Mouse (Mus musculus): ENCODE measurements around the gene Themis2.

GRCm38 (mm10) chr4:132805146-132805545 is 9.0 kb upstream of the Themis2 start:
- TF ChIP-seq CTCF (conservative IDR thresholded peaks at IDR 0.05 in 1 of 2, IDR thresholded peaks at IDR 0.05 in 1 of 2; ENCODE audit: low read depth in 2 of 2, low read length in 2 of 2) (no peak), ZC3H11A (IDR thresholded peaks at IDR 0.05; ENCODE audit: low read depth, low read length) (no peak), CHD2 (IDR thresholded peaks at IDR 0.05; ENCODE audit: low read length) (no peak), MAFK (IDR thresholded peaks at IDR 0.05; ENCODE audit: insufficient replicate concordance, low read length) (no peak)

Data from CH12.LX (cell line).